Mouse (Mus musculus) lung, postnatal 25 days (tissue): ENCODE measurements at regions not wholly inside any gene's neighbourhood (a gene's known extent, or its start where the extent isn't known, plus 50 kb on each side); places are given as distances from the start of the nearest gene placed in this dataset.

Experiments used
- DNase-seq: peaks from one replicate; pipeline ENCODE4 v3.0.0; 2022; ENCODE audit warnings: low spot score

- DNase-seq: no peak
Measured at GRCm38 (mm10) chr5:43048196-43049050, 184.5 kb upstream of the Cpeb2 start.

- DNase-seq: no peak
Measured at GRCm38 (mm10) chr5:43049381-43050301, 183.3 kb upstream of the Cpeb2 start.

DNA sequence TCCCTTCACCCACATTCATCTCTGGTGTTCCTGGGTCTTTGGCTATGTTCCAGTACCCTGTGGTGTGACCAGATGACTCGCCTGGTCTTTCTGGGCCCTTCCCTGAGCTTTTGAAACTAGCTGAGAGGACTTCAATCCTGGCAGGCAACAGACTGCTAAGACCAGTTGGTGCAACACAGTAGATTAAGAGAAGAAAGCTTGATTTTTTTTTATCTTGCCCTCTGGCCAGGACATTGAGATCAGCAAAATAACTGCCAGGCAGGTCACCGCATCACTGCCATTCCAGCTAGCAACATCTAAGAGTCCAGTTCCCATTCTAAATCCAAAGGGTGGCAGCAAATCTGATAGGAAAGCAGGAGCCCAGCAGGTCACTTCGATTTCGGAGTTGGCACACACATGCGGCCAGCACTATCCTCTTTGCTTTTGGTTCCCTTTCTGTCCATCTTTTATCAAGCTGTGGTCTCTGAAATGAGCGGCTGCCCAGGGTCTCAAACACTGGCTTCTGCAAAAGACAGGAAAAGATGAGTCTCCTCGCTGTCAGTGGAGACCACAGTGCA is 181.9 kb upstream of the Cpeb2 start:
- DNase-seq: no peak

- no peak for DNase-seq
Measured at GRCm38 (mm10) chr5:43052668-43053067, 180.3 kb upstream of the Cpeb2 start.

- no peak for DNase-seq
Measured at GRCm38 (mm10) chr5:43054586-43054985, 178.4 kb upstream of the Cpeb2 start.

DNA sequence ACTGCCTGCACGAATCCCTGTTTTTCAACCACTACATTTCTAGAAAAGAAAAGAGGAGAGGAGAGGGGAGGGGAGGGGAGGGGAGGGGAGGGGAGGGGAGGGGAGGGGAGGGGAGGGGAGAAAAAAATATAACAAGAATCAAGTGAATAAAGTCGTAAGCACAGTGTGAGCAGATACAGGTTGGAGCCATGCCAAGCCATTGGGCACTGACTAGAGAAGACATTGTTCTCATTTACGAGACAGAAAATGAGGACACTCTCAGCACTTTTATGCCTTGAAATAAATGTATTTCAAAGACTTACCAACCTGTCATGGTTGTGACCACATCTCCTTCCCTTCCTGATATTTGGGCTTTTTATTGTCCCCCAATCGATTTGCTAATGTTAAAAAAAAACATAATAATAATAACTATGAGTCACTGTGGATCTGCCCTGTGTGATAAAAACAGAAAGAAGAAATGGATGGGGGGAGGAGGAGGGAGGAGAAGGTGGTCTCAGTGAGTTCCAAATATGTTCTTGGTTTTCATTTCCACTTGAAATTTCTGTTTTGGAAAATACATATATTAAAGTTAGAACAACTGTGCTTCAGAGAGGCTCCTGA is 177.8 kb upstream of the Cpeb2 start:
- DNase-seq: no peak

GRCm38 (mm10) chr5:43056486-43056885 is 176.5 kb upstream of the Cpeb2 start:
- DNase-seq: no peak

DNA sequence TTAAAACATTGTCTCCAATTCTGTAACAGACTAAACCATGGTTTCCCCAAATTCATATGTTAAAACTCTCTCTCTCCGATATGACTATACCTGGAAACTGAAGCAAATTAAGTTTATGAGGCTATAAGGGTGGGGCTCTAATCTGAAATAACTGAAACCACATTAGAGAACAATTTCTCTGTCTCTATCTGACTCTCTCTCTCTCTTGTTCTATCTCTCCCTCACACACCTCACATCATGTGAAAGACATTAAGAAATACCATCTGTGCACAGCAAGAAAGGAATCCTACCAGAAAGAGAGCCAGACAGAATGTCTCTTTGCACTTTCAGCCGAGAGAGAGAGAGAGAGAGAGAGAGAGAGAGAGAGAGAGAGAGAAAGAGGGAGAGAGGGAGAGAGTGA is 171.7 kb upstream of the Cpeb2 start:
- no peak for DNase-seq

- no peak for DNase-seq
Measured at GRCm38 (mm10) chr5:43061797-43062391, 171.1 kb upstream of the Cpeb2 start.

DNA sequence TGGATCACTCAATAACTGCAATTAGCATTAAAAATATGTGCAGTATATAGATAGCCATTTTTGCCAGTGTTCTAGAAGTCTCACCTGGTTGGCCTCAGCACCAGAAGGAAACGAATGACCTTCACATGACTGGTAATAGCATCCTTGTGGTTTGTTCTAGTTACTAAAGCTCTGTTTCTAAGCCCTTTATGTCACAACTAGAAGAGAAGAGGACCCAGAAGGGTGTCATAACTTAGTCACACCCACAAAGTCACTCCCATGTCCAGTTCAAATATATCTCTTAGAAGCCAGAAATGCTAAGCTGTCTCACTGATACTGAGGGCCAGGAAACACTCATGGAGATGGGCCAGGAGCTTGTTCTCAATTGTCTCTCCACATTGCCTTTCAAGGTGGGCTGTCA is 170.5 kb upstream of the Cpeb2 start:
- no peak for DNase-seq

- no peak for DNase-seq
Measured at GRCm38 (mm10) chr5:43063386-43063785, 169.6 kb upstream of the Cpeb2 start.

DNA sequence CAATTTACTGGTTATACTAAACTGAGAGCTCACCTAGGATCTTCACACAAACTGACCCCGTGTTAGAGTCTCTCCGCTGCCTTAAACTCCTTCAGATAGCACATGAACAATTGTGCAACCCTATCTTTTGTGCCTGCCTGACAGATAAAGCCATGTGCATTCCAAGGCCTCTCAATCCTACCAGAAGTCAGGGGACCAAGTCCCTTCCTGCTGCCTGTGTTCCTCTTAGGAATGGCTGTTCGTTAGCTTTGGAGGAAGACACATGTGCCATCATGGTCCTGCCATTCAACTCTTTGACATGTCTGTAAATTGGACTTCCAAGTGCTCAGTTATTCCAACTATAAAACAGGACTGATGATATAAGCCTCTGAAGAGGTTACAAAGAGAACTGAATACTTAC is 161.4 kb upstream of the Cpeb2 start:
- no peak for DNase-seq

- DNase-seq: no peak
Measured at GRCm38 (mm10) chr5:43072340-43072739, 160.6 kb upstream of the Cpeb2 start.

DNA sequence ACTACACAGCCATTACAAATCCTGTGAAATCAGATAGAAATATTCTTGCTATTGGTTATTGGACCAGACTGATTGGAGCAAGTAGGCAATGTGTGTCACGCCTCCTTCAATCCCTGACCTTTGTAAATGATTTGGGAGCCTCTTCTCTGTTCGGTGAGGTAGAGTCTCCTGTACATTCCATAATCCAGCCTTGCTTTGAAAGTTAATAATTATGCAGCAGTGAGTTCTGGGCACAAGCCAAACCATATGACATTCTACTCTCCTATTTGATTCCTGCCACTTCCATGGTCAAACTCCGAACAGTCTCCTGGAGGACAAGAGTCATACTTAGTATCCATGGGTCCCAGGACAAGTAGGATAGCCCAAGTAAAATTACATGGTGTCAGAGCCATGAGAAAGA is 158.4 kb upstream of the Cpeb2 start:
- DNase-seq: no peak

GRCm38 (mm10) chr5:43080252-43080651 is 152.7 kb upstream of the Cpeb2 start:
- DNase-seq: no peak

DNA sequence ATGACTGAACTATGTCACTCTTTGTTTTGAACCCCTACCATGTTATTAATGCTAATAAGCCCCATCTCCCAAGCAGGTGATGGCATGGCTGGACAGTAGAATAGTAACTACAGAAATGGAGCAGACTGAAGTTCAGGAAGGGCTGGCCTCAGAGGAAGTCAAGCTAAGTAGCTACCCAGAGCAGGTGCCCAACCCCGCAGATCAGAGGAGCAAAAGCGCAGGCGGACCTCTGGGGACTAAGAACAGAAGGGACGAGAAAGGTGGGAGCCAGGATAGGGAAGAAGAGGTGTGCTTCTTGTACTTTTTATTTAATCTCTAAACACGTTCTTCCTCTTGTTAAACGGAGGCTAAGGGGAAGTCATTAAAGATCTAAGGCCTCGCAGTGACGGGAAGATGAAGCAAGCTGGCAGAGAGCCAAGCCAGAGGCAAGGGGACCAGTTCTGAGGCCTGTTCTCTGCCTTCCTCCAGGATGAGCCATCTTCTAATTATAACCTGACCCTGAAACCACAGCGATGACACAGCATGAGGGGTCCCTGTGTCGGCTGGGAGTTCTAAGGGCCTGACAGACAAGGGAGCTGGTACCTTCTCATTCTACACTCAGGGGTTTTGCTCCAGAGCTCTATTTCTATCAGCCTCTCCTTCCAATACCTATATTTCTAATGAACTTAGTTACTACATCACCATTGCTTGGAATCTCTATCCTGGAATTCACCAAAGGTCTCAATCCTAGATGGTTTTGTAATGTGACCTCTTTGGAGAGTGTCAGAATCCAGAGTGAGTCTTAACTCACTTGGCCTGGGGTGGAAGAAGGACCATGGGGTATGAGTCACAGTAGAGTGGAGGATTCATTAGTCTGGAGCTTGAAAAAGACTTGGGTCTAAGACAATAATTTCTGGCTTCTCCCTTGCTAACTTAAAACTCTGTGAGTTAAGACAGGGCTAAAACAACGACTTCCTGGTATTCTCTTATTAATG is 151.1 kb upstream of the Cpeb2 start:
- DNase-seq: no peak

DNA sequence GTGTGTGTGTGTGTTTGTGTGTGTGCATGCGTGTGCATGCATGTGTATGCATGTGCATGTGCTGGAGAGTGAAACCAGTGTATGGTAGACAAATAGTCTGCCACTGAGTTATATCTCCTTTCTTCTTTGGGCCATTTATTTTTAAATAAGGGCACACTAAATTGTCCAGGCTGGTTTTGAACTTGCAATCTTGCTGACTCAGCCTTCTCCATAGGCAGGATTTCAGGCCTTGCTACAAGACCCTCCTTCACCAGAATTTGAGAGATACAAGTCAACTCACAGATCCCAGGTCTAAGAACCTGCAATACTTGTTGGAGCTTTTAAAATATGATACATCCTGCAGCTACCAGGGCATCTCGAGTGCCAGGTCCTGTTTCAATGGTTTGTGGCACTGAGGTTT is 145.9 kb upstream of the Cpeb2 start:
- DNase-seq: no peak

- no peak for DNase-seq
Measured at GRCm38 (mm10) chr5:43087907-43088387, 145.0 kb upstream of the Cpeb2 start.

GRCm38 (mm10) chr5:43088650-43089397 is 144.1 kb upstream of the Cpeb2 start:
- DNase-seq: no peak

DNA sequence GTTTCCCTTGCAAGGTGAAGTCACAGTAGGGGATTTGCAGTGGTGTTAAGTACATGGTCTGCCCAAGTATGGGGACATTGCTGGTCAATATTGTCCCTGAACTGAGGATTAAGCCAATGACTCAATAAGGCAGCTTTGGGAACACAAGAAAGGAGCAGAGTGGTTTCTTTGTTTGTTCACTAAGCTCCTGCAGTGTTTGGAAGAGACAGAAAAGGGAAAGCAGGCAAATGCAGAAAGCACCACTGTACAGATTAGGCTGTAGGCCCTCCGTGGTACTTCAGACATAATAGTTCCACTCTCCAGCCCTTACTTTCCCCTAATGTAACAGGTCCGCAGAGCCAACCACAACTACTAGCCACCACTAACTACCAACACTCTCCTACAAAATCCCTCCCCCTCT is 143.5 kb upstream of the Cpeb2 start:
- DNase-seq: no peak
